Mouse (Mus musculus) retina, postnatal 1 day (tissue): Measurements from ENCODE around the gene Ube2m.

Source experiments
- DNase-seq: peaks from one replicate; pipeline ENCODE4 v3.0.0-alpha.2; 2012

Ube2m gene

DNA sequence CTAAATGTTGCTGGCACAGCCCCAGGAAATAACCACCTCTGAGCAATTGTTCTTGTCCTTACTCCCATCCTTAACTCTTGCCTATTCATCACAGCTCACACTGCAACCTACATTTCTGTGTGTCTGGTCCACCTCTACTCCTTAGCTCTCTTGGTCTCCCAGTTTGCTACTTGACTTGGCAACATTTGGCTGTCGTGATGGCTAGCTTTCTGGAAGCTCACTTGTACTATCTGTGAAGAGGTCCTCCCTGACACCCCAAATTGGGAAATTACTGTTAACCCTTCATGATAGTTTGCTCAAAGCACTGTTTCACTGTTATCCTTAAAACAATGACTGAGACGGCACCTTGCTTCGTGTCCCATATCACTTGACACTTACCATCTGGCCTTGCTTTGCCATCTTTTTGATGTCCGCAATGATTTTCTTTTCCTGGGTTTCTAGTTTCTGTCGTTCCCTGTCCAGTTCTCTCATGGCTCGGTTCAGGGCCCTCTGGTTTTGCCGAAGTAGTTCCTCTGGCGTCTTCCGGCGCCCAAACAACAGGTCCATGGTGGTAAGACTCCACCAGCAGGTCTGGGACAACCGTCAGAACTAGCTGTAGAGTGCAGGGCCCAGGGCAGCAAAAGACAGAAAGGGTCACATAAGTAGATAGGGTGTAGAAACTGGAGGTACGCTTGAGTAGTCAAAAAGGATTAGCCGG, 4.5 kb downstream of the Ube2m start:
- DNase-seq = no peak

DNA sequence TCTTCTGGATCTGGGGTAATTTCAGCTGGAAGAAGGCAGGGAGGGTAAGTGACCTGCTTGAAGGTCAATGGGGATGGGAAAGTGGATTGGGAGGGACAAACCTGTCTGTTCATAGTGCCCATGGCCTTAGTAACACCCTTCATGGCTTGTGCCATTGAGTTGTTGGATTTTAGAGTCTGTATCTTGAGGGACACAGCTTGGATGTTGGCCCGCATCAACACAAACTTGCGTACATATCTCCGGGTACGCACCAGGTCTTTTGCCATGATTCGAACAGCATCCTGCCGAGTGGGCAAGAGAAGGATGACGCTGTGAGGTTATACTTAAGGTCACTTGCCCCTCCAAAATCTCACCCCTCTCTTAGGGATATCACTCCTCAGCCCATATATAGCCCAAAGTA, 5.5 kb downstream of the Ube2m start:
- no peak for DNase-seq

DNA sequence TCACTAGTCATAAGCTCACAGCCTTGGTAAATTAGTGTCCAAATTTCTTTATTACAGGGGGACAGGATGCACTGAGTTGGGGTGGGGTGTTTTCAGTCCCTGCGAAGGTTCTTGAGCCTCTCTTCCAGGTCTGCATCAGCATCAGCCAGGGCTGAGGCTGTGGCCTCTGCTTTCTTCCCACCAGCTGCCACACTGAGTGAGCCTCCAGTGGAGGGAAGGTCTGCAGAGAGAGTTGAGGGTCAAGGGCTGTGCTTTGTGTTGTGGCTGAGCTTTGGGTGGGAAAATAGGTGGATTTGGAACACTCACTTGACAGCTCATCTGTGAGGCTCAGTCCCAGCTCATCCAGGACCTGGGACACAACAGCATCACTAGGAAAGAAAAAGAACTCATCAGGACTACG, 6.1 kb downstream of the Ube2m start:
- DNase-seq = no peak

DNA sequence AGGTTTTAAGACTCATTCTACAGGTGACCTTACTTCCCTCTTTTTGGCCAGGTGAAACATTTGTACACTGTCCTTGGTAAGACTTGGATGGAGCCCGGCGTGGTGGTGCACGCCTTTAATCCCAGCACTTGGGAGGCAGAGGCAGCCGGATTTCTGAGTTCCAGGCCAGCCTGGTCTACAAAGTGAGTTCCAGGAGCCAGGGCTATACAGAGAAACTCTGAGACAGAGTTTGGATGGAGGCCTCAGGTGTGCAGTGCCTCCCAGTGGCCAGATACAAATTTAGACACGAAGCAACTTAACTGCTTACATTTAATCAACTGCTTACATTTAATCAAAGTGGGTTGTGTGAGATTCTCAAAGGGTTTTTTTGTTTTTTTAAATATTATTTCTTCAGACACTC, 7.0 kb downstream of the Ube2m start:
- no peak for DNase-seq

DNA sequence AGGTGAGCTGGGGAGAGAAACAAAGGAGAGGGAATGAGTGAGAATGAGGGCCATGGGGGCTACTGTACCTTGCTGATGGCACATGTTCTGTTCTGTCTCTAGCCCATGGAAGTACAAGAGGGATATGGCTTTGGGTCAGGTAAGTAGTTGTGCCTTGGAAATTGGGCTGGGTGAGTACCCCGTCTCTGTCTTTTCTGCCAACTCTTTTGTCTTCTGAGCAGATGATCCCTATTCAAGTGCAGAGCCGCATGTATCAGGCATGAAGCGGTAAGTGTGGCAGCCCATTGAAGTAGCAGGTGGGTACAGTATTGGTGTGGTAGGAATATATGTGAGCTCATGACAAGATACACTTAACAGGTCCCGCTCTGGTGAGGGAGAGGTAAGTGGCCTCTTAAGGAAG, 9.1 kb downstream of the Ube2m start:
- no peak for DNase-seq

DNA sequence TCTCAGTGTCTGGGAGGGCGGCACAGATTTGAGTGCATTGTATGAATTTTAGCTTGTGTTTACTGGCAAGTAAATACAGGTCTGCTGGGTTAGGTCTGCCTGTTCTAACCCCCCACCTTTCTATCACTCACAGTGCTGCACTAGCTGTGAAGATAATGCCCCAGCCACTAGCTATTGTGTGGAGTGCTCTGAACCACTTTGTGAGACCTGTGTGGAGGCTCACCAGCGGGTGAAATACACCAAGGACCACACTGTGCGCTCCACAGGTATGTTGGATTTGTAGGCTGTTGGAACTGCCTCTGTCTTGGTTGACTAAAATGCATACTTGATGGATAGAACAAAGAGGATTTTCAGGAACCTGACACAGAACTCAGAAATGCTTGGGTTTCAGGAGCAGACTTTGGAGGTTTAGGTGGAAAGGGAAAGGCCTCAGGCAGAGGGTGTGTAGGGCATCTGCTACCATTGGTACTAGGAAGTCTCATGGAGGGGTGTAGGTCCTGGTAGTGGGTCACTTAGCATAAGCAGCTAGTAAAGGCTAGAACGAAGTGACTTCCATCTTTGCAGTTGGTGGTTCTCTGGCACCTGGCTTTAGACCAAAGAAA, 12.5 kb downstream of the Ube2m start:
- no peak for DNase-seq

DNA sequence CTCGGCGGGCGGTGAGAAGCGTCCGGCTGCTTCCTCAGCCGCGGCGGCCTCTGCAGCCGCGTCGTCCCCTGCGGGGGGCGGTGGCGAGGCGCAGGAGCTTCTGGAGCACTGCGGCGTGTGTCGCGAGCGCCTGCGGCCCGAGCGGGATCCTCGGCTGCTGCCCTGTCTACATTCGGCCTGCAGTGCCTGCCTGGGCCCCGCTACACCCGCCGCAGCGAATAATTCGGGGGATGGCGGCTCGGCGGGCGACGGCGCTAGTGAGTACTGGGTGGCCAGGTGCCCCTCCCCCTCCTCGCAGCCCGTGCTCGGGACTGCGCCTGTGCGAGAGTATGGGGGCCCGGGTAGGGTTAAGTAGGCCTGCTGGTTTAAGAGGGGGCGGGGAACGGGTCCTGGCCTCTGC, 13.3 kb downstream of the Ube2m start:
- peak; percentile 86 for DNase-seq

DNA sequence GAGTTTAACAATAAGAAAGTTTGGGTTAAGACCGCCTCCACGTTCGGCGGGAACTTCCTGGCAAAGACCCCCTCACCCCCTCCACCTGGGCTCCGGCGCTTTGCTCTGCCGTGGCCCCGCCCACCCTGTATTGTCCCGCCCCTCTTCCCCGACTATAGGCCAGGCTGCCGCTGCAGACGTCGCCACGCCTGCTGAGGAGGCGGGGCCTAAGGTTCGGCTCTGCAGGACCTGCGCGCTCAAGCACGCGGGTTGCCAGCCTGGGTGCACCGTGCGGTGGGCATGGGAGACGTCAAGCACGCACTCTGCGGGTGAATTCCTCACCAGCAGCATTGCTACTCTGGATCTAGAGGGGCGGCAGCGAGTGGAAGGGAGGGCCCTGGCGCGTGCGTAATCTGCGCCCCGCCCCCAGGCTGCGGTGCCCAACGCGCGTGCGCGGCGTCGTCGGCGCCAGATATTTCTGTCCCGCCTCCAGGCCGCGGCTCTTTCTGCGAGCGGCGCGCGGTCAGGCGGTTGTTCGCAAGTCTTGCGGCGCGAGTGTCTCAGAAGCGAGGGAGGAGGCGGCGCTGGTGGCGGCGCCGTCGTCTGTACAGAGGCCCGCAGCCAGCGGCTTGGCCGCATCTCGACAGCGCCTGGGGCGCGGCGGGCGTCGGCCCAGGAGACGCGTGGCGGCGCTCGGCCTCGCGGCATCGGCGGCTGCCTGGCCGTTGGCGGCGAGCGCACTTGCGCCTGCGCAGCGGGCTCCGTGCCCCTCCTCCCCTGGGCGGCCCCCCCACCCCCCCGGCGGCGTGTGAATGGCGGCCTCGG, 13.9 kb downstream of the Ube2m start:
- DNase-seq = peak; percentile 96

DNA sequence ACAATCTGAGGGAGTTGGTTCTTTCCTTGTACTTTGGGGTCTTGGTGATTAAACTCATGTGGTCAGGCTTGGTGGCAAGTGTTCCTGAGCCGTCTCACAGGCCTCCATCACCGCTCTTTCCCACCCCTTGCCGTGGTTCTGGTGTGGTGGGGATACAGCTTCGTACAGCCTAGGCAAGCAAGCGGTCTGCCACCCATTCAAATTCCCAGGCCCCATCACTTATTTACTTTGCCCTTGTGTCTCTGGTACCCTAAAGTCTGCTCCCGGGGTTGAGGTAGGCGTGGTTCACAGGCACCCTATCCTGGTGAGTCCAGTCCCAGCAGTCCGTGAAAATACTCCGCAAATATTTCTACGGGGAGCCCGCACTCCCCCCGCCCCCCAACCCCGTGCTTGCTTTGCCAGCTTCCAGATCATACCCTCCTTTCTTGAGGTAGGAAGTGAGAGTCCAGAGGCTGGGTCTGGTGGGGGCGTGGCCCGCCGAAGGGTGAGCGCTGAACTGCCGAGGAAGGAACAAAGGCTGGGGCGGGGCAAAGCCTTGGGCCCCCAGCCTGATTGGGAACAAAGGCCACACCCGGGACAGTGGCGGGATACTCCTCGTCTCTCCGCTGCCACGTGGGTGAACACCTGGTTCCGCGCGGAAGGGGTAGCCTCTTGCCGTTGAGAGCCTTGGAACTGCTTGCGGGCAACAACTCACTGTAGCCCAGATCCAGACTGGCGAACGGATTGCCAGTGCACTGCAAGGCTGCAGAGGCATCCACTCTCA, 15.1 kb downstream of the Ube2m start:
- peak; percentile 88 for DNase-seq

DNA sequence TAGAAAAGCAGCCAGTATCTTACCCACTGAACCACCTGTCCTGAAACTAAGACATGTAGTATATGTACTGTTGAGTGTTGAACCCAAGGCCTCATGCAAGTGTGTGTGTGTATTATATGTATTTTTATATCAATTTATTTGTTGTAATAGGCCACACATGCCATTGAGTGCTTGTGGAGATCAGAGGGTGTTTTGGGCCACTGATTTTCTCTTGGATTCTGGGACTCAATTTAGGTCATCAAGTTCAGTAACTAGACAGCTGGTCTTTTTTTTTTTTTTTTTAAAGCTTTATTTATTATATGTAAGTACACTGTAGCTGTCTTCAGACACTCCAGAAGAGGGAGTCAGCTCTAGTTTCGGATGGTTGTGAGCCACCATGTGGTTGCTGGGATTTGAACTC, 22.9 kb downstream of the Ube2m start:
- DNase-seq = no peak

DNA sequence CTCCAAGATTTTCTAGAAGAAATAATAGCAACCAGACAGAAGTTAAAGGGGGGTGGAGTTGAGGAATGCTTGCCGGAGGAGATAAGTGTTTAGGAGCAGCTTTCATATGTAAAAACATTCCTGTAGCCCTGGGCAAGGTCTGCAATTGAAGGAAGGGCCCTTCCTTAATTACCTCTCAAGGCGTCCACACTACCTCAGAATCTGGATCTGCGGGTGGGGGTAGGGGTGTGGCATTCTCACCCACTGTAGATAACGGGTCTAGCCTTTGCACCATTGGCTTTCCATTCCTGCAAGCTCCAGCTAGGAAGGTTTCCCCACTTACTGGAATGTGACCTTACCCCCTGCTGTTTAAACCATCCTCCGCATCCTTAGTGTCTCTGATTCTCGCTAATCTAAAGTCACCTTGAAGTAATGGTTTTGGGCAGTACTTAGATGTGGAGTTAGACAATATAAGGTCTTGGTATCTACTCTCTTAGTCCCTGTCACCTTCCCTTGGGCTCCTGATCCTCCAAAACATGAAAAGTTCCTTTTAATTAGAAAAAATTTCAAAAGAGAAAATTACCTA, 23.7 kb downstream of the Ube2m start:
- no peak for DNase-seq

DNA sequence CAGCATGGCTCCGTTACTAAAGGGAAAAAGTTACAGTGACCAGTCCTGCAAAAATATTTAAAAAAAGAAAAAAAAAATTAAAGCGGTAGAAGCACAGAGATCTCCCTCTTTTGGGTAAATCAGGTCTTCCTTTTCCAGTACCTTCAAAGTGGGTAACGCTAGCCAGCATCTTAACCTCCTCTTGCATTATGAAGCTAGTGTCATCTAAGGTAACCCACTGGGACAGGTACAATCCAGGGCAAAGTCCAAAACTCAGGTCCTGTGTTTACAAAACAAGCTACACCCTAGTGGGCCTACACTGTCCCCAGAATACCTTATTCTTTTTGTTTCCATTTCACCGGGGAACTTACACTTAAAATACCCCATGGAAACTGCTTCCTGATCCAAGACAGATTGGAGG, 24.4 kb downstream of the Ube2m start:
- DNase-seq = no peak

DNA sequence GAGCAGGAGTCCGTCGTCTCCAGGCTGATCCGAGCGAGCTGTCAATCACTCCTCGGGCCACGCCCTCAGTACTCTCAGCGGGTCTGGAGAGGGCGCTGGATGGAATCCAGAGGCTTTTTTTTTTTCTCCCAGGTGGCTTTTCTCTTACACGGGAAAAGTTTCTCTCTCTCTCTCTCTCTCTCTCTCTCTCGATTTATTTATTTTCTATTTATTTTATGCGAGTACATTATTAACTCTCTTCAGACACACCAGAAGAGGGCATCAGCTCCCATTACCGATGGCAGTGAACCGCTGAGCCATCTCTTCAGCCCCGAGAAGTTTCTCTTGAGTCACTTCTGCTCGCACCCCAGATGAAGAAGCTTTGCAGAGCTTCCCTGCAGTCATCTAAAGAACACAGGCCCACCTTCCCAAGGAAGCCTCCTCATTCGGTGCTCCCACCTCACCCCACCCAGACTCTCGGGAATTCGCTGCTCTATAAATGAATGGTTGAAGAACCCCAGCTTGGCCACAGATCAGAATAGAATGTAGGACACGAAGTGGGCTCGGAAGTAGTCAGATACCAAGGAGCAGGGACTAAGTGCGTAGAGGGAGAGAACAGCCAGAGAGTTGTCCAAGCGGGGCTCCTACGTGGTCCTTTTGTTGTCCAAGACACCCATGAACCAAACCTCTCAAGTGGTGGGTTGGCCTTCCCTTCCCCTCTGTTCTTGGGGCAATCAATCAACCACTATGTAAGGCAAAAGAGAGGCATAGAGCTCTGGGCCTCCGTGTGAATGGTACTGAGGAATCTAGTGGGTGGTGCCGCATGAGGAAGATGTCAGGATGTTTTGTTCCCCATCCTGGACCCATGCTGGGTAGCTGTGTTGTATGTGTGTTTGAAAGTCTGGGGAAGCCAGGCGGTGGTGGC, 27.8 kb downstream of the Ube2m start, which contains the start of gene Zbtb45:
Gene Zbtb45 (minus strand): TSS at position 30 of the 904 bp plus-strand sequence.
- no peak for DNase-seq

DNA sequence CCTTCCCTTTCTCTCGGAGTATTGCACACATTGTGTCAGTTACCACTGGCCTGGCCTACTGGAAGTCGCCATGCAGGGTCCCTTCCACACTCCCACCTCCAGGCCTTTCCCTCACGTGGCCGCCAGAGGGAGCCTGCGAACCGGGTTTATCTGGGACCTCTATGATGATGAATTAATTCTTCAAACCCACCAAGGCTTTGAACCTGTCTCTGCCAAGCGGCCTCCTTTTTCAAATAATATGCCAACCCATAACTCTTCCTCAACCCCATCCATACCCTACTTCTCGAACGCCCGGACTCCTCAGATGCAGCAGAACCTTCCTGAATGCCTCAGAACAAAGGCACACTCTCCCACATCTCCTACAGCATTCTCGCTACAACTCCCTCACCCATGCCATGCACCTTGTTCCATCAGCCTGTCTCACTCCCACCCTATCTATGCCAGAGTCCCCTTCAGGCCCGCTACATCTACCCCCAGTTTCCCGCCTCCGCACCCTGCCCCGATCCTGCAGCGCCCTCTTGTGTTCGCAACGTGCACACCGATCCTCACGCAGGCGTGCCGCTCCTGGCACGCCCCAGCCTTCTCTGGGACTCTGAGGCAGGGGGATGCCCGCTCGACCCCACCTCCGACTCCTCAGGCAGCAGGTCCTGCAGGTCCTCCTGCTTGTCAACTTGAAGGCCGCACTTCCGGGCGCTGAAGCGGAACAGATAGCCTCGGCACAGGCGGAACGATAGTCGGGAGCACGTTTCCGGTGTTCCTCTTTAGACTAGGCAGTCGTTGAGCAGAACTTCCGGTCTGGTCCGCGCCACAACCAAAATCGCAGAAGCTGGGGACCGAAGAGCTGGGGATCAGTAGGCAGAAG, 28.7 kb downstream of the Ube2m start:
- DNase-seq = peak; percentile 97

DNA sequence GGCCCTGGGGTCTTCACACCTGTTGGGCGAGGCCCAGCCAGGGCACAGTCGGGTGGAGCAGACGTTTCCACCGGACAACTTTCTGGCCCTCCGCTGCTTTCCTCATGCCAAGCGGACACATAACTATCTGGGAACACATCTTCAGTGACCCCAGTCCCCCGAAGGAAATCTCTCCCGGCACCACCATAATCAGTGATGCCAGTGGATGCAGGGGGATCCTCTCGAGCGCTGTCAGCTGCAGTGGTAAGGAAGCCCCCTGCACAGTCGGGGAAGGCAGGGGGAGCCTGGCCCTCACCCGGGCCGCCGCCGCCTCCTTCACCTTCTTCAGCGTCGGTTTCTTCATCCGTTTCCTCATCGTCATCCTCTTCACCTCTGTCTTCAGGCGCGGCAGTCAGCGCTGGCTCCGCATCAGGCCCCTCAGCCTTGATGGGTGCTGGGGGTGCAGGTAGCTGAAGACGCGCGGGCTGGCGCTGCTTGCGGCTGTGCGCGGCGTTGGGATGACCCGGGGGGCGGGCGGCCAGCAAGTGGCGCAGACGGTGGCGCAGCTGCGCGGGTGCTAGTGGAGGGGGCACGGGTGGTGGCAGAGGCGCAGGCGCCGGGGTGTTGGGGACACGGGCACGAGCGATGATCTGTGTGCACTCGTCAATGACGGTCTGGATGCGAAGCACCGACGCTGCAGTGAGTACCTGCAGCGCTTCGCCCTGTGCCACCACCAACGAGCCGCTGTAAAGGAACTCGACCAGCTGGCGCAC, 30.6 kb downstream of the Ube2m start:
- no peak for DNase-seq

DNA sequence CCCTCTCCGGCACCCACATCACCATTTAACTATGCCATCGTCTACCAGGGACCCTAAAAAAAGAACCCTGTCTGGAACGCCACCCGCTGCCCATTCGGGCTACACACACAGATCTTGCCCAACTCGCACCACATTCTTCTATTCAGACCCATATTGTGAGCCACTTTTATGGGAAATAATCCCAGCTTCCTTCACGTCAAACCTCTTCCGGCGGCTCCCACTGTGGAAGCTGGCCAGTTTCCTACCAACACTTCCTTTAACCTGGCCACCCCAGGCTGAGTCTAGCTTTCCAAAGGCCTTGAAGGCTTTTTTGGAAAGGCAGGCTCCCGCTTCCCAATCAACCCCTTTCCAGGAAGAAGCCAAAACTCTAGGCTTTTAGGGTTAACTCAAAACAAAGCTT, 31.5 kb downstream of the Ube2m start:
- no peak for DNase-seq

DNA sequence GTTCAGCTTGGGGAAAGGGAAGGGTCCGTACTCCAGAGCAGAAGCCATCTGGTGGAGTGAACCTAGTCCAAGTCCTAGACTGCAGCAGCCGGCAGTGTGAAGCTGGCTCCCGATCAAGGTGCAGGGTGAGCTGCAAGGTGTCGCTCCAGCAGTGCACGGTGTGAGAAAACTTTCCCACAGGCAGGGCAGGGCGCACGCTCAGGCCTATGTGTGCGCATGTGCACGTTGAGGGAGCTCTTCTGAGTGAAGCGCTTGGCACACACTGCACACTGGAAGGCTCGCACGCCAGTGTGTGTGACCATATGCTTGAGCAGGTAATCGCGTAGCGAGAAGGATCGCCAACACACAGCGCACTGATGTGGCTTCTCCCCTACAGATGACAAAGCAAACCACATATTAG, 32.1 kb downstream of the Ube2m start:
- no peak for DNase-seq

DNA sequence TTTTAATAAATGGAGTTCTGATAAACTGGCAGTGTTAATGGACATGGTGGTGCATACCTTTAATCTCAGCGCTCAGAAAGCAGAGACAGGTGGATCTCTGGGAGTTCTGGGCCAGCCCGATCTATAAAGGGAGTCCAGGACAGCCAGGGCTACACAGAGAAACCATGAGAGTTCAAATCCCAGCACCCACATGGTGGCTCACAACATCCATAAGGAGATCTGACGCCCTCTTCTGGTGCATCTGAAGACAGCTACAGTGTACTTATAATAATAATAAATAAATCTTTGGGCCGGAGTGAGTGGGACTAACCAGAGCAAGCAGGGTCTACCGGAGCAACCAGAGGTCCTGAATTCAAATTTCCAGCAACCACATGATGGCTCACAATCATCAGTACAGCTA, 34.7 kb downstream of the Ube2m start:
- no peak for DNase-seq

DNA sequence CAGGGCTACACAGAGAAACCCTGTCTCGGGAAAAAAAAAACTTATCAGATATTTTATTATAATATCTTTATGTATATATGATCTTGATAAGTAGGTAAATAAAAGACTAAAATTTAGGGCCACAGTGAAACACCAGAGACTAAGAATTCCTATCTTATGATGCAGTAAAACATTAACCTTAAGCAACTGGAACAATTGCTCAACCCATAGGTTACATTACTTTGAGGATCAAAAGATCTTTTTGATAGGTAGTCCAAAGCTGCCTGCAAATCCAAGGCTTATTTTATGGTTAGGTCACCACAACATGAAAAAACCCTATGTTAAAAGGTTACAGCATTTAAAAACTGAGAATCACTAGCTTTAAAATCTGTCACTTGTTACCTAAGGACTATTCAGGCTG, 36.5 kb downstream of the Ube2m start:
- no peak for DNase-seq

DNA sequence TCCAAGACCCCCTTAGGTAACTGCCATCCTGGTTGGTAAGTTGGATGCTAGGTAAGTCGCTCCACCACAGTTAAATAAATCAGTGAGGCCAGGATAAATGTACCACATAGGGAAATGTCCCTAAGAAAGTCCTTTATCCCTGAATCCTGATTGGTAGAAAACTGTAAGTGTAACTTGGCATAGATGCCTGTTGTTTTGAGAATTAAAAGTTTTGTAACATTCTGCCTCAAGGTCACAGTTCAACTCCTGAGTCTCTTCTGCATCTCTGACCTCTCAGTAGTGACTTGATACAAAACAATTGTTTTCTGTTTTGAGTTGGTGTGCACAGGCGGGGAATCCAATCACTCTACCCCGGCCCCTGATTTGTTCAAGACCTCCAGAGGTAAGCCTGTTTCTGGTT, 39.2 kb downstream of the Ube2m start, which contains the start of gene Trim28:
Gene Trim28 (plus strand): TSS at position 264 of the 400 bp plus-strand sequence.
- DNase-seq = no peak
